Comparison of ENCODE assay signal across 20 mouse cellular contexts in the genomic region with DNA sequence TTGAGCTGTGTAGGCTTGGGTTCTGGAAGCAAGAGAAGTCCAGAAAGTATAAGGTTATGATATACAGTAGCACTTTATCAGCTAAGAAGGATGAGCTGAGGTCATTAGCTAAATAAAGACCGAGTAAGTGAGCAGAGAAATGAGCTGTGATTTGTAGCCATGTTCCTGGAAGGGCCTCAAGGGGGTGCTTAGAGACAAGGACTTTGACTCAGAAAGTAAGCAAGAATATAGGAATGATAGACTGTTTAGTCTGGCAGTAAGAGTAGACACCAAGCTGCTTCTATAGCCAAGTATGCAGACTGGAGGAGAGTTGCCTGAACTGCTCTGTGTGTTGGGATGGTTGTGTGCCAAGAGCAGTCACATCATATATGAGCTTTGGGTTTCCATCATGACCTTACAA. TPM values are rescaled to one million over a fixed set of nuclear protein-coding genes. Genes with fewer than 3 reads are reported as not detected.
DNase-seq lines count a peak whose midpoint lies in the region; ATAC-seq and TF ChIP-seq lines count a peak whose summit lies in the region.
"Had no signal": no experiment of that assay in that cellular context is flagged by ENCODE, and none has a peak within 500 bp of the region (broad histone marks: within the 10 kb centered on the region; RNA-seq: fewer than 3 reads in every experiment).

No protein-coding gene starts in this region.

- ATAC-seq in intestine, embryonic 16.5 days: 0 out of 2 replicates have a peak, but pooled peaks have one; percentile 18
- no peak for ATAC-seq in intestine, embryonic 15.5 days
- ATAC-seq in lung, embryonic 16.5 days (ENCODE audit: low read depth): peak; percentile 59
- ATAC-seq: activated CD4-positive, CD25-positive, alpha-beta regulatory T cell, adult 4 months; forebrain, embryonic 15.5 days; Patski had no signal

- 51% methylated on average over 1 of the region's 1 CpGs for WGBS in intestine, embryonic 16.5 days
- 48% methylated on average over 1 of the region's 1 CpGs for whole genome bisulfite sequencing in intestine, embryonic 15.5 days
- 42% methylated on average over 1 of the region's 1 CpGs for WGBS in lung, embryonic 16.5 days
- WGBS in lung, adult 2 months: 43% methylated on average over 1 of the region's 1 CpGs

- H3K4me3 ChIP-seq in intestine, embryonic 16.5 days (ENCODE audit: low read length): no peak overlapping the region
- no peak overlapping the region for H3K4me3 ChIP-seq in intestine, embryonic 15.5 days (replicated peaks)
- no peak overlapping the region for H3K4me3 ChIP-seq in lung, embryonic 16.5 days (ENCODE audit: low read length)
- no peak overlapping the region for H3K4me3 ChIP-seq in lung, adult 2 months (replicated peaks; ENCODE audit: extremely low read depth, low read depth, low read length)
- H3K4me3 ChIP-seq in left cerebral cortex, adult 2 months: no peak overlapping the region
- H3K4me3 ChIP-seq: embryonic facial prominence, embryonic 12.5 days; forebrain, embryonic 15.5 days; heart, embryonic 12.5 days; hindbrain, embryonic 10.5 days had no signal

- H3K4me2 ChIP-seq in intestine, embryonic 16.5 days (ENCODE audit: low read depth, low read length): no peak overlapping the region
- no peak overlapping the region for H3K4me2 ChIP-seq in intestine, embryonic 15.5 days (replicated peaks)
- no peak overlapping the region for H3K4me2 ChIP-seq in lung, embryonic 16.5 days (ENCODE audit: low read depth, low read length)
- H3K4me2 ChIP-seq: embryonic facial prominence, embryonic 12.5 days; forebrain, embryonic 15.5 days; heart, embryonic 12.5 days; hindbrain, embryonic 14.5 days had no signal

- DNase-seq in heart, adult 11 months: peak; percentile 52
- DNase-seq in heart, postnatal 25 days (ENCODE audit: low spot score): no peak
- DNase-seq in lung, adult 2 months: no peak
- peak; percentile 5 for DNase-seq in MN1 (ENCODE audit: low spot score)
- no peak for DNase-seq in left cerebral cortex, adult 2 months (ENCODE audit: extremely low spot score in 1 of 2, low spot score in 2 of 2)
- DNase-seq: adrenal gland, postnatal 14 days; cerebellum, adult 11-12 months; cerebellum, adult 9-10 months; cerebellum, postnatal 25 days; gastrocnemius, postnatal 25 days had no signal

- H3K4me1 ChIP-seq in intestine, embryonic 16.5 days (ENCODE audit: control insufficient read depth, insufficient read depth, low read length): no peaks in the 10 kb centered on the region
- H3K4me1 ChIP-seq in intestine, embryonic 15.5 days (replicated peaks): no peaks in the 10 kb centered on the region
- H3K4me1 ChIP-seq in lung, embryonic 16.5 days (replicated peaks; ENCODE audit: control insufficient read depth, insufficient read depth, low read length): no peaks in the 10 kb centered on the region
- no peaks in the 10 kb centered on the region for H3K4me1 ChIP-seq in lung, adult 2 months (ENCODE audit: control insufficient read depth, insufficient read depth, low read length)
- H3K4me1 ChIP-seq: embryonic facial prominence, embryonic 12.5 days; forebrain, embryonic 15.5 days; hindbrain, embryonic 10.5 days had no signal

- TF ChIP-seq POLR2A in lung, adult 2 months (IDR thresholded peaks at IDR 0.05; ENCODE audit: borderline replicate concordance, extremely low read depth, low read depth, low read length): no peak

- intact Hi-C loops in heart, postnatal 25 days (cut with DNase I): loop anchor here (10.0 kb wide), 1 partner anchor 249 kb away; a partner anchor contains a TSS
- intact Hi-C loops in left cerebral cortex, adult 2 months (cut with DNase I): no loop called here

- no peak overlapping the region for H3K27ac ChIP-seq in intestine, embryonic 16.5 days (ENCODE audit: low read length)
- H3K27ac ChIP-seq in intestine, embryonic 15.5 days: no peak overlapping the region
- H3K27ac ChIP-seq in lung, embryonic 16.5 days (ENCODE audit: low read length): no peak overlapping the region
- no peak overlapping the region for H3K27ac ChIP-seq in left cerebral cortex, adult 2 months
- H3K27ac ChIP-seq: embryonic facial prominence, embryonic 12.5 days; forebrain, embryonic 15.5 days; hindbrain, embryonic 10.5 days; hindbrain, embryonic 14.5 days had no signal

- no peak overlapping the region for H3K9ac ChIP-seq in intestine, embryonic 16.5 days (ENCODE audit: low read depth, low read length)
- no peak overlapping the region for H3K9ac ChIP-seq in intestine, embryonic 15.5 days
- no peak overlapping the region for H3K9ac ChIP-seq in lung, embryonic 16.5 days (ENCODE audit: low read length)
- H3K9ac ChIP-seq: embryonic facial prominence, embryonic 12.5 days; forebrain, embryonic 15.5 days; heart, embryonic 12.5 days; hindbrain, embryonic 14.5 days had no signal

- H3K27me3 ChIP-seq in intestine, embryonic 16.5 days (replicated peaks; ENCODE audit: control insufficient read depth, insufficient read depth, low read length): no peaks in the 10 kb centered on the region
- no peaks in the 10 kb centered on the region for H3K27me3 ChIP-seq in intestine, embryonic 15.5 days (replicated peaks)
- H3K27me3 ChIP-seq in lung, embryonic 16.5 days (ENCODE audit: control insufficient read depth, insufficient read depth, low read depth, low read length): no peaks in the 10 kb centered on the region
- H3K27me3 ChIP-seq: embryonic facial prominence, embryonic 12.5 days; forebrain, embryonic 15.5 days; heart, embryonic 12.5 days; Patski had no signal

- H3K9me3 ChIP-seq in intestine, embryonic 16.5 days (ENCODE audit: control insufficient read depth, low read length): no peaks in the 10 kb centered on the region
- no peaks in the 10 kb centered on the region for H3K9me3 ChIP-seq in intestine, embryonic 15.5 days
- no peaks in the 10 kb centered on the region for H3K9me3 ChIP-seq in lung, embryonic 16.5 days (ENCODE audit: control insufficient read depth, low read length)
- H3K9me3 ChIP-seq: embryonic facial prominence, embryonic 12.5 days; forebrain, embryonic 15.5 days; heart, embryonic 12.5 days; hindbrain, embryonic 10.5 days had no signal

- peaks cover 9% of the 10 kb centered on the region for H3K36me3 ChIP-seq in intestine, embryonic 16.5 days (ENCODE audit: control insufficient read depth, insufficient read depth, low read length)
- H3K36me3 ChIP-seq in intestine, embryonic 15.5 days: peaks cover 42% of the 10 kb centered on the region
- H3K36me3 ChIP-seq in lung, embryonic 16.5 days (ENCODE audit: control insufficient read depth, insufficient read depth, low read length): peaks cover 45% of the 10 kb centered on the region

- no peak for TF ChIP-seq CTCF in lung, adult 2 months (IDR thresholded peaks at IDR 0.05; ENCODE audit: insufficient read depth, low read length)
- no peak for TF ChIP-seq CTCF in left cerebral cortex, adult 2 months (IDR thresholded peaks at IDR 0.05)

RNA-seq across cellular contexts. Expression of a gene that starts 30.1 kb away (rescaled TPM):
- total RNA-seq in heart, postnatal 25 days (2021): 10 to 100 TPM; 86.3 to 92.9 TPM
- 110 and 115 TPM in 2 replicates for polyA plus RNA-seq in intestine, embryonic 16.5 days (2015; fragmentation: Nextera tagmentation; extraction: Ambion mirVana)
- polyA plus RNA-seq in intestine, embryonic 15.5 days (2015; fragmentation: Nextera tagmentation; extraction: Ambion mirVana): 103 and 109 TPM in 2 replicates
- polyA plus RNA-seq in lung, embryonic 16.5 days (2015; fragmentation: Nextera tagmentation; extraction: Ambion mirVana): 66.3 and 76.8 TPM in 2 replicates
- 5.6 and 6.2 TPM in 2 replicates for polyA plus RNA-seq in lung, adult 2 months (2012; rRNA removed)
- 10 to 100 TPM; 51.5 to 58.5 TPM for total RNA-seq in left cerebral cortex, adult 2 months (2021)

Comparison
In these comparisons a context has a peak if more than half of its experiments do, and no peak if none do; other contexts are left out.
1. DNase-seq: peak in heart, adult 11 months (single experiment) and MN1 (single experiment); none in heart, postnatal 25 days (single experiment), lung, adult 2 months (single experiment) and left cerebral cortex, adult 2 months (0 of 2).